Mouse (Mus musculus): ENCODE measurements around the gene Aes. TPM values are rescaled to one million over a fixed set of nuclear protein-coding genes. Genes with fewer than 3 reads are reported as not detected.

Gene Aes
- polyA plus RNA-seq, 1 experiment from 2014 or later, result 683 TPM

- DNase-seq (ENCODE audit: low spot score), result no peak
Measured at GRCm38 (mm10) chr10:81544296-81545160, 14.8 kb upstream of the Aes start.

DNA sequence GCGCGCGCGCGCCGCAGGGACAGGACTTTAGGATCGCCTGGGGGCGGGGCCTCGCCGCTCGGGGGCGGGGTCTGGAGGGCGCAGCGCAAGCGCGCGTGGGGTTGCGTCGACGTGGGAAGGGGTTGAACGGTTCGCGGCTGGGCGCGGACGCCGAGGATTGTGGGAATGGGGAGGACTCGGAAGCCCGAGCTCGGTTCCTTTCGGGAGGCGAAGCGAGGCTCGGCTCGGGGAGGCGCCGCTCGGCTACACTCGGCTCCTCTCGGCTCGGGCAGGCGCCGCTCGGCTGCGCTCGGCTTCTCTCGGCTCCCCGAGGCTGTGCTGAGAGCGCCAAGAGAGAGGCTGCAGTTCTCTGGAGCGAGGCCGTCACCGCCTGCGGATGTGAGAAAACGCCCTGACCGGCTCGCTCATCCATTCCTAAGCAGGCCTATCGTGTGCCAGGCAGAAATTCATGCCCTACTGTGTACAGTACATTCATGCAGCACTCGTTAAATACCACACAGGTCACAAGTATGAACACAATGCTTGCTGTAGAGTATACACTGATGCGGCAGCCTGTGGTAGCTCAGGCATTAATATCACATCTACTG, 14.0 kb upstream of the Aes start, which contains the start of gene Gna11:
Gene Gna11, minus strand, starts transcription at position 30 of the 587 bp plus-strand sequence.
- DNase-seq (ENCODE audit: low spot score), result peak; percentile 100

DNA sequence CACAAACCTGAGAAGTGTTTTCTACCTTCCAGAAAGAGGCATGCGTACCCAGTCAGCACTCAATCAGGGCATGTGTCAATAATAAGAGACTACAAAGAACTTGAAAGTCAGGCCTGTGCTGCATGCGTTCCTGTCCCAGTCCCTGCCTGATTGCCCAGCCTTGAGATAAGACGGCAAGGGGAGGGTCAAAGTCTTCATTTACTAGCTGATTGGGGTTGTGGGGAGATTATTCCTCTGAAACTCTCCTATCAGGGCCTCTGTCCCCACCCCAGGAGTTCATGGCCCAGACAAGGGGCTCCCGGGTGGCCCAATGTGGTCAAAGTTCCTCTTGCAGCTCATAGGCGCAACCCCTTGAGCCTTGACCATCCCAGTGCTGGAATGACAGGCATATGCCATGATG, 13.0 kb upstream of the Aes start:
- DNase-seq (ENCODE audit: low spot score), result no peak

GRCm38 (mm10) chr10:81546788-81547571, 12.3 kb upstream of the Aes start:
- DNase-seq (ENCODE audit: low spot score), result no peak

GRCm38 (mm10) chr10:81548944-81549343, 10.3 kb upstream of the Aes start:
- no peak for DNase-seq (ENCODE audit: low spot score)

GRCm38 (mm10) chr10:81550257-81550656, 9.0 kb upstream of the Aes start:
- DNase-seq (ENCODE audit: low spot score), result peak; percentile 75

DNA sequence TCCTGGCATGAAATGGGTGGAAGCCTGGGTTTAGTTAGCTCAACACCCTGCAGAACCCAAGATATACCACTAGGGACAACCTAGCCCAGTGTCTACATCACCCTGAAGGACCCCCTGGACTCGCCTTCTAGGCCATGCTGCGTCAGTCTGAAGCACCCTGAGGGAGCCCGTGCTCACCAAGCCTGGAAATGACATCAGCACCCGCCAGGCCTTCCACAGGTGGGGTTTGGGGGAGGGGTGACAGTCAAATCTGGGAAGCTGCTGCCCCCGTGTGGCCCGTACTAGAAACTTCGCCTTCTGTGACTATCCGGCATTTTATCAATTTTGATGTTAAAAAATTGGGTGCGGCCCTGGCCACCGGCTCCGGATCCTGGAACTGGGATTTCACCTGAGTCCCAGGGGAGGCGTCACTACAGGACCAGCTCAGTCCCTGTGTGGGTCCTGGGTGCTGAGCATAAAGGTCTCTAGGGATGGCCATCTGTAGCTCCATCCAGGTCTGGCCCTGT, 7.6 kb upstream of the Aes start:
- DNase-seq (ENCODE audit: low spot score), result peak; percentile 94

GRCm38 (mm10) chr10:81553232-81553631, 6.1 kb upstream of the Aes start:
- peak; percentile 53 for DNase-seq (ENCODE audit: low spot score)

DNA sequence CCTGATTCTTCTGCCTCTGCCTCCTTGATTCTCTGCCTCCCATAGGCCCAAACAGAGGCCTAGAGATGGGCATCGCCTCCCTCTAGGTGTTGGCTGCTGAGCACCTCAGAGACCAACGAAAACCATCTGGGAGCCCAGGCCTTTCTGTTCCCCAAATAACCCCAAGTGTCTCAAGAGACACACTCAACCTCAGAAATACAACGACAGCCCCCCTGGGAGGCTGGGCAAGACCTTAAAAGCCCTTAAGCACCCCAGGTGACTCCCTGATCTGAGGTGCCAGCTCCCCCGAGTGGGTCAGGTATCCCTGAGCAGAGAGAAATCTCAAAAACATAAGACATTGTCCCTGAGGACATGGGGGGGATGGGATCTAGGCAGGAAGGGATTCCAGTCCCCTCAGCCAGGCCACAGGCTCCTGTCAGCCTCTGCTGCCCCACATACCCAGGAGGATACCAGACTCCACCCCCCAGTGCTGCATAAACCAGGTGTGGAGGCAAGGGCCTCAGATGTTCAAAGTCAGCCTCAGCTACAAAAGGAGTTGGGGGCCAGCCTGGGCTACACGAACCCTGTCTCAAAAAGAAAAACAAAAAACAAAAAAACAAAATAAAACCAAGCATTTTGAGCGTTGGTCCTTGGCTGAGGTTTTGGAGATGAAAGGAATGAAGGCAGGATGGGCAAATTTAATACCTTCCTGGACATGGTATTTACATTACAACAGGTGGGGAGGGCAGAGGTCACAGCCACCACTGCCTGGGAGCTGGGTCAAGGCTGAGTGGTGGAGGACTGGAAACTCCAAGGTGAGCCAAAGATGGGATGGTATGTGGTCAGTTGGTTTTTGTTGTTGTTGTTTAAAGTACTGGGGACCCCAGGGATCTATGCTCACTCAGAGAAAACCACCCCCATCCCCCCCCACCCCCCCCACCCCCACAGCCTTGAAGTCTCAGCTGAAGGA, 5.2 kb upstream of the Aes start:
- no peak for DNase-seq (ENCODE audit: low spot score)

- DNase-seq (ENCODE audit: low spot score), result no peak
Measured at GRCm38 (mm10) chr10:81556282-81556681, 3.0 kb upstream of the Aes start.

DNA sequence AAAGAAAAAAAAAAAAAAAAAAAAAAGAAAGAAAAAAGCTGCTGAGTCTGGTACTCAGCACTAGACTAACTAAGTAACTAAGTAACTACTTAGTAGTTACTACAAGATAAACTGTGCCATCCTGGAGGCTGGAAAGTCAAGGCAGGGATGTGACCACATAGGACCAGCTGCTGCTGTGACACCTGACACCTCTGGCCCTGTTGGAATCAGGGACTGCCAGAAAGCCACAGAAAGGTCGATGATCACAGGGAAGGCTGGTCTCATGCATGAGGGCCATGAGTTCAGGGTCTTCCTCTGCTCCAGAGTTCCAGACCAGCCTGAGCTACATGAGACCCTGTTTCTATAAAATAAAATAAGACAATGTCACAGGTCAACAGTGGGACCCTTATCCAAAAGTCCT, 1.8 kb upstream of the Aes start:
- no peak for DNase-seq (ENCODE audit: low spot score)

DNA sequence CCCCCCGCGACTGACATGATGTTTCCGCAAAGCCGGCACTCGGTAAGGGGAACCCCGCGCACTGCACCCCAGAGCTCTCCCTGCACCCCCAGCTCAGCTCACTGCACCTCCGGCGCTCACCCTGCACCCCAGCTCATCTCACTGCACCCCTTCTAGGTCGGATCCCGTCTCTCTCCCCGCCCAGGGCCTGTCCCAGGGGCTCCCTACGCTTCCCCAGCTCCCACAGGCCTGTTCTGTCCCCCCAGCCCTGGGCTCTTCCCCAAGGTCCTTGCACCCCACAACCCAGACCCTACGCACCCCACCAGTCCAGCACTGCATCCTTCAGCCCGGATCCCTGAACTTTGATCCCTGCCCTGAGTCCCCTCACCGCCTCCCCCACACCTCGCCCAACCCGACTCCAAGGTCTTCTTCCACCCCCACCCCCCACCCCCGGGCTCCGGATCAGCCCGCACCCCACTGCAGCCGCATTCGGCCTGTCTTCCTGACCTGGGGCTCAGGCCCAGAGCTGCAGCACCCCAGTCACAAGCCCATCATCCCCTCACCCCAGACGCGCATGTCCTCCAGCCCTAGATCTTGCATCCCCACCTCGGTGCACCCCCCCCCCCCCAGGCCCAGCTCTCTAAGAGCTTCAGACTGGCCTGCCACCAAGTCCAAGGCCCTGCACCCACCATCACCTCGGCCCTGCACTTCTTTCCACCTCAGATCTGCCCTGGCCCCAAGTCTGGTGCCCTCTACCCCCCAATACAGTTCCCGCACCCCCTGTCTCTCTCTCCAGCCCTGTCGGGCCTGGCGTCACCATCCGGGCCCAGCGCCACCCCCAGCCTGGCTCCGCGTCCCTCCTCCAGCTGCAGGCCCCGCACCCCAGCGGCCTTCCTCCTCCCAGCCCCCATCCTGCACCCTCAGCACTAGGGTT, 595 bp downstream of the Aes start:
- peak; percentile 79 for DNase-seq (ENCODE audit: low spot score)

- peak; percentile 96 for DNase-seq (ENCODE audit: low spot score)
Measured at GRCm38 (mm10) chr10:81560719-81561459, 1.6 kb downstream of the Aes start.

- no peak for DNase-seq (ENCODE audit: low spot score)
Measured at GRCm38 (mm10) chr10:81562411-81562810, 3.1 kb downstream of the Aes start.

DNA sequence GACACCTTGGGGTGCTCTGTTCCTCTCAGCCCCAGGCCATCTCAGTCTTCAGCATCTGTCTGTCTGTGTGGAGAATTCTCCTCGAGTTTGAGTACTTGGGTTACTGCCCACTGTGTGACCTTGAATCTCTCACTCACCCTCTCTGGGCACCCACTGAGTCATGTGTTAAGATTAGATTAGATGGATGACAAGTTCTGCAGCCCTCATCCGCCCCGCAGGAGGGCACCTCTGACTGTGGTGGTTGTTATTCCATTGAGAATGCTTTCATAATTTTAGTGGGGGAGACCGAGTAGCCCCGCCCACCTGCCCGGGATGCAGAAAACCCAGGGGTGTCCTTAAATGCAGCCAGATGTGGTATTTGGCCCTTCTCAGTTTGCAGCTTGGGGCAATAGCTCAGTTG, 4.2 kb downstream of the Aes start:
- DNase-seq (ENCODE audit: low spot score), result no peak

DNA sequence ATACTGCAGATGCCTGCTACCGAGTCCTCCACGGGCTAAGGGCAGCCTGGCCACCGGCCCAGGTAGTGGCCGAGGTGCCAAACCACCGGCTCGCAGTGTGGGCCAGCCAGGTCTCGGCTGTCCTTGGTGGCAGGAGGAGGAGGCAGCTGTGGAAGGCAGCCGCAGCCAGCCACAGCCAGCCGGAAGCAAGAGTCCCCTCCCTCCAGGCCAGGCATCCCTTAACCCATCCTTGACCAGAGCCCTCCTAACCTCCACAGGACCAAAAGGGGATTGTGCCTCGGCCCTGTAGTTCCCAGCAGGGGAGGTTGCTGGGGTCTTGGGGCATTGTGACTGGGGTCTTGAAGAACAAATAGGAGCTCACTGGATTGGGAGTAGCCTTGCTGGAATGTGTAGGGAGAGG, 4.9 kb downstream of the Aes start:
- no peak for DNase-seq (ENCODE audit: low spot score)

DNA sequence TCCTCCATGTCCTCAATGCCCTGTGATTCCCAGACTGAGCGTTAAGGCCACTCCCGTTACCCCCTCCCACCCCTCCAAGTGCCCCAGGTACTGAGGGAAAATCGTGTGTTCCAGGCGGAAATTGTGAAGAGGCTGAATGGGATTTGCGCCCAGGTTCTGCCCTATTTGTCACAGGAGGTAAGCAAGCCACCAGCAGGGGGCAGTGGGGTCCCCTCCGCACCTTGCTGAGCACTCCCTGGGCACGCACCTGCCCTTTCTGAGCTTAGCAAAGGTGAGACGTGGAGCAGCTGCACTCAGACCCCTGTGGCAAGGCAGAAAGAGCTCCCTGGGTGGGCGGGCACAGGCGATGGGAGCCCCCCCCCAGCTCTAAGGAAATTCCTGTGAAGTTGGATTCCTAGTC, 5.4 kb downstream of the Aes start:
- peak; percentile 82 for DNase-seq (ENCODE audit: low spot score)

DNA sequence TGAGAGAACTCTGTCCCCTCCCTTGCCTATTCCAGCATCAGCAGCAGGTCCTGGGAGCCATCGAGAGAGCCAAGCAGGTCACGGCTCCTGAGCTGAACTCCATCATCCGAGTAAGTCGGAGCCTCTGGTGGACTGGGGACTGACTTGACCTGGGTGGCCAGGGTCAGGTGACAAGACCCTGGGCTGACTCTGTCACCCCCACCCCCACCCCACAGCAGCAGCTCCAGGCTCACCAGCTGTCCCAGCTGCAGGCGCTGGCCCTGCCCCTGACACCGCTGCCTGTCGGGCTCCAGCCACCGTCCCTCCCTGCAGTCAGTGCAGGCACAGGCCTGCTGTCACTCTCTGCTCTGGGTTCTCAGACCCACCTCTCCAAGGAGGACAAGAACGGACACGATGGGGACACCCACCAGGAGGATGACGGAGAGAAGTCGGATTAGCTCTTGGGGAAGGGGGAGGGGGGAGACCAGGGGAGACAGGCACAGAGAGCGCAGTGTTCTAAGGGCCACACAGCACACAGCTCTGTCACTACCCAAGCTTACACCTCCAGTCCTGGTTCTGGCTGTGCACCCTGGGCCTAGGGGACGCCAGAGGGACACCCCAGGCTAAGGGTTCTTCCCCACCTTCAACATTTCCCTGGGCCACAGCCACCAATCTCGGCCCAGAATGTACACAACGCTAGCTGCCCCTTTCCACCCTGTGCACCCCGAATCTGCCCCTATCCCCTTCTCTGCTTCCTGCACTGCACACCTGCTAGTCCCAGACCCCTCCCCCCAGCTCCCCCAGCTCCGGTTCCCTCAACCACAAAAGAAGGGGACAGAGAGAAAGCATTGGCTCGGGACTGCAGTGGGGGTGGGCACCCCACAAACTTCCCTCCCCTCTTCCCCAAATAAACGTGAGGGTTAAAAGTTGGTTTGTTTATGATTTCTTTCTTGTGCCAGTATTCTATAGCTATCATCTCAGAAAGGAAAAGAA, 6.3 kb downstream of the Aes start:
- DNase-seq (ENCODE audit: low spot score), result peak; percentile 69

All from thymus, postnatal 0 days (tissue).